Mouse (Mus musculus) kidney, adult 2 months (tissue): Measurements from ENCODE around the gene Iqschfp.

Experiments
- CTCF ChIP-seq: fragments of 200-500 bp; conservative IDR thresholded peaks from 2 replicates; pipeline ENCODE4 v1.5.1; 2011; ENCODE audit warnings: low read depth, mild to moderate bottlenecking, control low read depth, low read length, moderate library complexity, mixed read lengths; ENCODE audit not compliant: insufficient read depth, insufficient read length
- POLR2A ChIP-seq: fragments of 200-500 bp; IDR thresholded peaks from one replicate; pipeline ENCODE4 v1.6.1; 2011; ENCODE audit warnings: low read depth, low read length, control low read depth

DNA sequence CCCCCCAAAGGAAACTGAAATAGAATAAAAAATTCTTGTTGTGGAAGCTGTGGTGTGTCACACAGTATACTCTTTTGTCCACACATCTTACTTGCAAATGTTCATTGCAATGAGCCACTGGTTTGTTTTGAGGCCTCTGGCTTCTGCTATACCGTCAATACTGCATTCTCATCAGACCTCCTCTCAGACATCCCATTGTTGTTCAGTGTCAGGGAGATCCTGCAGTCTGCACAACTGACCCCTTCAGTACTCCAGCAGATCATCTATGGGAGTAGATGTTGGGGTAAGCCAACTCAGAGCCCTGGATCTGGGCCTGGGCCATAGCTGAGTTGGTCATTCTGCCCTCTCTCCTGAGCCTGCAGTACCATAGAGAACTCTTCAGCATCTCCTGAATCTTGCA lies 595.6 kb downstream of the Iqschfp start:
- TF ChIP-seq POLR2A = no peak
- no peak for TF ChIP-seq CTCF
